Mouse (Mus musculus) kidney, postnatal 0 days (tissue): ENCODE results near the gene Cacna2d1. TPM values are rescaled to one million over a fixed set of nuclear protein-coding genes. Genes with fewer than 3 reads are reported as not detected.
A peak's percentile ranks its signal among the peaks of the same experiment; 100 is the strongest.

Experiments used
- ATAC-seq: fragments of 200-750 bp; cut with Nextera tagmentation; replicated peaks from 2 replicates; pipeline ENCODE4 v1.8.0; 2017; ENCODE audit warnings: low read depth, moderate number of reproducible peaks, moderate TSS enrichment, moderate library complexity; ENCODE audit not compliant: low FRiP score
- DNase-seq: peaks from one replicate; pipeline ENCODE4 v3.0.0-alpha.2; 2016; ENCODE audit warnings: low spot score
- H3K27ac ChIP-seq: fragments of 300-500 bp; sonication (generic); 2 replicates; pipeline ENCODE4 v1.5.1; 2014; ENCODE audit warnings: mild to moderate bottlenecking
- H3K27me3 ChIP-seq: fragments of 300-500 bp; sonication (generic); 2 replicates; pipeline ENCODE4 v1.6.1; 2014; ENCODE audit warnings: low read length, mixed read lengths; ENCODE audit not compliant: insufficient read depth
- H3K36me3 ChIP-seq: fragments of 300-500 bp; sonication (generic); 2 replicates; pipeline ENCODE4 v1.6.1; 2014; ENCODE audit warnings: low read length, mixed read lengths; ENCODE audit not compliant: insufficient read depth
- H3K4me1 ChIP-seq: fragments of 300-500 bp; sonication (generic); replicated peaks from 2 replicates; pipeline ENCODE4 v1.6.1; 2014; ENCODE audit warnings: antibody characterized with exemption, low read length, mixed read lengths; ENCODE audit not compliant: insufficient read depth
- H3K4me2 ChIP-seq: fragments of 300-500 bp; sonication (generic); 2 replicates; pipeline ENCODE4 v1.6.1; 2014; ENCODE audit warnings: mild to moderate bottlenecking, low read length, moderate library complexity, mixed read lengths
- H3K4me3 ChIP-seq: fragments of 300-500 bp; sonication (generic); replicated peaks from 2 replicates; pipeline ENCODE4 v1.5.1; 2014; ENCODE audit warnings: low read depth, low read length
- H3K9ac ChIP-seq: fragments of 300-500 bp; sonication (generic); 2 replicates; pipeline ENCODE4 v1.6.1; 2014; ENCODE audit warnings: low read depth, low read length
- H3K9me3 ChIP-seq: fragments of 300-500 bp; sonication (generic); replicated peaks from 2 replicates; pipeline ENCODE4 v1.6.1; 2016; ENCODE audit warnings: low read length, inconsistent platforms, mixed read lengths
- CTCF ChIP-seq: IDR thresholded peaks from 2 replicates; pipeline ENCODE4 v1.5.1; 2016; ENCODE audit warnings: antibody characterized with exemption, low read depth, mild to moderate bottlenecking, moderate library complexity
- WGBS: fragments of 180-500 bp; shearing (Covaris S2); extraction: QIAGEN DNeasy Blood & Tissue Kit; methylation state at CpG from one replicate; pipeline ENCODE4 v1.1.7; 2014; 5-methylcytosine and 5-hydroxymethylcytosine counted together
- polyA plus RNA-seq: library from polyadenylated mRNA; unstranded; fragments of >200 nt; fragmentation: Nextera tagmentation; extraction: Ambion mirVana; gene quantifications from 2 replicates; pipeline ENCODE4 v1.2.1, GENCODE M21; 2015

Gene Cacna2d1
- polyA plus RNA-seq, 1 experiment from 2014 or later: 9.7 TPM

DNA sequence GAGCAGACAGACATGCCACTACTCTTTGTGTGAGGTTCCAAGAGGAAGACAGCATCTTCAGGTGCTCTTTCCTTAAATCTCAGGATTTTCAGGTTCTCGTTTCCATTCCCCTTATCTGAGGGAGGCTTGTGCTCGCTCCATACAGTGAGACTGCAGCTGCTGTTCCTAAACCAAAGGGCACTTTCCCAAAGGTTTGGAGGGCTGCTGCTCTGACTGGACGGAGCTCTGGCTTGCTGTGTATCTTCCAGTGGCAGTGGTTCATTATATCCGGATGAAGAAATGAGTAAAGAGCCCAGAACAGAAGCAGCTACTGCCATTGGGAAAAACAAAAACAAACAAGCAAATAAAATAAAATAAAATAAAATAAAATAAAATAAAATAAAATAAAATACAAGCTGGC is 359.3 kb downstream of the Cacna2d1 start:
- H3K4me3 ChIP-seq: no peak overlapping the region
- H3K27me3 ChIP-seq: no peaks in the 10 kb centered on the region
- H3K27ac ChIP-seq: no peak overlapping the region
- H3K9me3 ChIP-seq: no peaks in the 10 kb centered on the region
- WGBS: 70% methylated on average over 4 of the region's 4 CpGs
- DNase-seq (no peak), ATAC-seq (no peak)
- H3K4me1 ChIP-seq: no peaks in the 10 kb centered on the region
- no peak overlapping the region for H3K9ac ChIP-seq
- TF ChIP-seq CTCF: no peak
- no peaks in the 10 kb centered on the region for H3K36me3 ChIP-seq
- no peak overlapping the region for H3K4me2 ChIP-seq

DNA sequence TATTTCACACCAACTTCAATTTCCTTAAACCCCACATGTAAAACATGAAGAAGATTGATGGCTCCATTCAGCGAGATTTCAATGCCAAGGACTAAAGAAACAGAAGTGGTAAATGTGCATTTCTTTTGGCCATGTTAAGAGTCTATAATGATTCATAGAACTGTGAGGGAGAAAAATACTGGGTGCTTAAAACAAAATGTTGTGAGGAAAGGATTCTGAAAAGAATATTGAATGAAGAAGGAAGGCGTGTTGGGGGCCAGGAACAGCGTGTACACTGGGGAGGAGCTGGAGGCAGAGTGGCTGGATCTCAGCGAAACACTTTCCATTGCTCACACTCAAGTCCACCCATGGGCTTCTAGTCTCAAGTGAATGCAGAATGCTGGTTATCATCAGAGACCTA is 360.2 kb downstream of the Cacna2d1 start:
- ATAC-seq (no peak), DNase-seq (no peak)
- Histone ChIP-seq H3K4me3 (no peak overlapping the region), H3K9ac (no peak overlapping the region), H3K27ac (no peak overlapping the region), H3K9me3 (no peaks in the 10 kb centered on the region), H3K4me2 (no peak overlapping the region), H3K27me3 (no peaks in the 10 kb centered on the region), H3K4me1 (no peaks in the 10 kb centered on the region), H3K36me3 (no peaks in the 10 kb centered on the region)
- no peak for TF ChIP-seq CTCF
- WGBS: 85% methylated on average over 4 of the region's 4 CpGs

DNA sequence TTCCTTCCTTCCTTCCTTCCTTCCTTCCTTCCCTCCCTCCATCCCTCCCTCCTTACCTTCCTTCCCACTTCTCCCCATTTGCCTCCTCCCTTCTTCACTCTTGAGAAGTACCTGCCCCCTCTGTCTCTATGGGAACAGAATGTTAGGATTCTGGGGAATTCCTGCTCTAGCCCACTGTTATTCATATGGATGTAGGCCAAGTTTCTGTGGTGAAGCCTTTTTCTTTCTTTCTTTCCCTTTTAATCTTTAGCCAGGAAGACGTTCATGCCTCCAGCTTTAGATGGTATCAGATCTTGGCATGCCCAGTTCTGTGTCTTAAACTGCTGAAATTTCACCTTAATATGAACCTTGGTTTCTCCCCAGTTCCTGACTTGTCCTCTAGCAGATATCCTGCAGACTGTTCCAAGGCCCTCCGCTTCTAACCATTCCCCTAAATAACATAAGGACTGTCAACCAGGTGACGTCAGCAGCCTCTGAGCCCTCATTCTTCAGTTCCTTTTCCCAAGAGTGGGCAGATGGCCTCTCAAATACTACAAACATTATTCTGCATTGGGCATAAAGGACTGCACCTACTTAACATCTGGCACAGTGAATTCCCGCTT is 362.8 kb downstream of the Cacna2d1 start:
- no peaks in the 10 kb centered on the region for H3K4me1 ChIP-seq
- DNase-seq (peak; percentile 46), ATAC-seq (no peak)
- H3K27ac ChIP-seq: no peak overlapping the region
- no peaks in the 10 kb centered on the region for H3K36me3 ChIP-seq
- no peaks in the 10 kb centered on the region for H3K9me3 ChIP-seq
- no peak for TF ChIP-seq CTCF
- no peak overlapping the region for H3K4me3 ChIP-seq
- no peaks in the 10 kb centered on the region for H3K27me3 ChIP-seq
- H3K4me2 ChIP-seq: no peak overlapping the region
- no peak overlapping the region for H3K9ac ChIP-seq
- 51% methylated on average over 4 of the region's 4 CpGs for WGBS

DNA sequence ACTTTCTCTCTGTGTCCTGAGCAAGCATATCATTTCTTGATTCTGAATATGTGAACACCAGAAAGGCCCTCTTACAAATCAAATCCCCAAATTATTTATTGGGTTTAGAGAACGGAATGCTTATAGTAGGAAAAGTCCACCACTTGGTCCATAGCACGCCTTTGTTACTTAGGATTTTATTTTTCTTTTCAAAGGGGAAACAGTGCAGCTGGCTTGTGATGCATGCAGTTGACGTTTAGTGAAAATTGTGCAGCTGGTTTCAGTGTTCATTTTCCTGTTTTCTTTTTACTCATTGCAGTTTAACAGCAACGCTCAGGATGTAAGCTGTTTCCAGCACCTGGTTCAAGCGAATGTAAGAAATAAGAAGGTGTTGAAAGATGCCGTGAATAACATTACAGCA is 365.1 kb downstream of the Cacna2d1 start:
- ATAC-seq (no peak), DNase-seq (peak; percentile 85)
- Histone ChIP-seq H3K27ac (no peak overlapping the region), H3K4me3 (no peak overlapping the region), H3K9me3 (no peaks in the 10 kb centered on the region), H3K4me2 (no peak overlapping the region), H3K27me3 (no peaks in the 10 kb centered on the region), H3K4me1 (no peaks in the 10 kb centered on the region), H3K36me3 (no peaks in the 10 kb centered on the region), H3K9ac (no peak overlapping the region)
- TF ChIP-seq CTCF: no peak
- 61% methylated on average over 6 of the region's 6 CpGs for WGBS

DNA sequence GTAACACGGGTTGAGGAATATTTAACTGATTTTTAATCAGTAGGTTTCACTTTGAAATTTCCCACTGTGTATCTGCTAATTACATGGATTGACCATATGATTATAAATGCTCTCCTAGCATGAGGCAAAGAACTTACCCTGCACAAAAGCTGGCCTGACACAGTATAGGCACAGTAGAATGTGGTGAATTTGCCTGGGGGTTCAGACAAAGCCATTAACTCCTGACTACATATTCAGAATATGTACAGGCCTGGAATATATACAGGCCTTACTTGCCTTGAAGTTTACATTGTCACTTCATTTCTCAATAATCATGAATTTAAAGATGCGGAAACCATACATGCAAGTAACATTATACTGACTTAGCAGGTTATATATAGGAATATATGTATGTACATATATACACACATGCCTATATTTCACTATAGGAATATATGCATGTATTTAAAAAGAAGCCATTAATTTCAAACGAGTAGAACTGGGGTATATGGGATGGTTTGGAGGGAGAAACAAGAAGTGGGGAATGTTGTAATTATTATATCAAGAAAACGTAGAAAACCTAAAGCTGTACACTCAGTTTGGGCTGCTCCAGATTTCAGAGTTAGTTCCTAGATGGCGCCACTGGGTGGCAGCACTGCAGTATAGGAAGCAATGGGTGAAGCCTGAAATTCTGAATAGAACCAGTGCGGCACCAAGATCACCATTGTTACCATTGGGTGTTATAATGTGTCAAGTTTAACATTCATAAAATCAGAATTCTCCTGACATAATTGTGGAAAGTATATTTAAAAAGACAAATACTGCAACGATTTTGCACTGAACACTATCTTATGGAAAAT is 374.9 kb downstream of the Cacna2d1 start:
- WGBS: 42% methylated on average over 7 of the region's 7 CpGs
- Histone ChIP-seq H3K4me1 (no peaks in the 10 kb centered on the region), H3K4me2 (no peak overlapping the region), H3K9me3 (no peaks in the 10 kb centered on the region), H3K27me3 (no peaks in the 10 kb centered on the region), H3K4me3 (no peak overlapping the region), H3K9ac (no peak overlapping the region), H3K36me3 (no peaks in the 10 kb centered on the region), H3K27ac (no peak overlapping the region)
- DNase-seq (peak; percentile 79), ATAC-seq (0 out of 2 replicates have a peak, but pooled peaks have one; percentile 40)
- peak; percentile 89 for TF ChIP-seq CTCF

DNA sequence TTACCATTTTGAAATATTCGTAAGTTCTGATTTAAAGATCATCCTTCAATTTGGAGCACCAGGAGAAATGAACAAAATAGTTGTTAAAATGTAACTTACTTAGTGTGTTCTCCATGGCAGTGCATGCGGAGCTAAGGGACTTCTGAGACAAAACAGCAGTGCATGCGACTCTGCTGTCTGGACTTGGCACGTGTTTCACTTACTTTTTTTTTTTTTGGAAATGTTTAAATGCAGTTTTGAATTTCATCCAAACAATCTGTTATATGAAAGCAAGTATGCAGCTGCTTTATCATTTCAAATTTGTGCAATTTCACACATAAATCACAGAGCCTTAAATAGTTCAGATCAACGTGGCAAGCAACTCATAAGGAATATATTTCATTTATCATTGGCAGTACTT is 379.8 kb downstream of the Cacna2d1 start:
- no peak for TF ChIP-seq CTCF
- Histone ChIP-seq H3K4me2 (no peak overlapping the region), H3K4me3 (no peak overlapping the region), H3K4me1 (no peaks in the 10 kb centered on the region), H3K9ac (no peak overlapping the region), H3K27ac (no peak overlapping the region), H3K27me3 (no peaks in the 10 kb centered on the region), H3K9me3 (no peaks in the 10 kb centered on the region), H3K36me3 (no peaks in the 10 kb centered on the region)
- no peak for DNase-seq
- no peak for ATAC-seq
- 67% methylated on average over 5 of the region's 5 CpGs for WGBS
